Mouse (Mus musculus) urinary bladder, postnatal 10 days (tissue): ENCODE data around the gene Kif3c.

Experiments used
- DNase-seq: peaks from one replicate; pipeline ENCODE4 v3.0.0; 2022; ENCODE audit warnings: low spot score

The Kif3c gene

GRCm38 (mm10) chr12:3425375-3426341, 60.7 kb downstream of the Kif3c start:
- no peak for DNase-seq

GRCm38 (mm10) chr12:3426530-3427034, 61.6 kb downstream of the Kif3c start, which contains the start of gene Asxl2:
TSS of gene Asxl2 (plus strand) at chr12:3426857.
- peak; percentile 95 for DNase-seq

- DNase-seq, result peak; percentile 31
These were observed 62.3 kb downstream of the Kif3c start for GRCm38 (mm10) chr12:3427067-3427889.

GRCm38 (mm10) chr12:3427891-3428775, 63.2 kb downstream of the Kif3c start:
- DNase-seq, result no peak

GRCm38 (mm10) chr12:3429681-3430442, 64.9 kb downstream of the Kif3c start:
- DNase-seq, result no peak

GRCm38 (mm10) chr12:3430443-3430753, 65.5 kb downstream of the Kif3c start:
- DNase-seq, result no peak

GRCm38 (mm10) chr12:3430985-3431384, 66.1 kb downstream of the Kif3c start:
- DNase-seq, result no peak

- DNase-seq, result no peak
These were observed 68.8 kb downstream of the Kif3c start for GRCm38 (mm10) chr12:3433736-3434135.

GRCm38 (mm10) chr12:3436446-3436845, 71.5 kb downstream of the Kif3c start:
- no peak for DNase-seq

GRCm38 (mm10) chr12:3437815-3438214, 72.9 kb downstream of the Kif3c start:
- DNase-seq, result no peak

GRCm38 (mm10) chr12:3440916-3441315, 76.0 kb downstream of the Kif3c start:
- no peak for DNase-seq

- no peak for DNase-seq
These were observed 76.4 kb downstream of the Kif3c start for GRCm38 (mm10) chr12:3441361-3441760.

GRCm38 (mm10) chr12:3453554-3453953, 88.6 kb downstream of the Kif3c start:
- DNase-seq, result no peak
